Mouse (Mus musculus): ENCODE results near the gene Med23.

The Med23 gene

GRCm38 (mm10) chr10:24873624-24874023 lies 3.8 kb downstream of the Med23 start:
- peak in 1 of 2 experiments; percentile 33 for DNase-seq (ENCODE audit: low spot score in 2 of 2)

GRCm38 (mm10) chr10:24886008-24886407 lies 16.2 kb downstream of the Med23 start:
- DNase-seq (ENCODE audit: low spot score in 2 of 2): peak in 1 of 2 experiments; percentile 41

- no peak for DNase-seq (ENCODE audit: low spot score in 2 of 2)
Measured at GRCm38 (mm10) chr10:24888343-24888742, 18.6 kb downstream of the Med23 start.

- peak; percentile 20 to 61 for DNase-seq (ENCODE audit: low spot score in 2 of 2)
Measured at GRCm38 (mm10) chr10:24895927-24896326, 26.1 kb downstream of the Med23 start.

GRCm38 (mm10) chr10:24905627-24906026 lies 35.8 kb downstream of the Med23 start:
- DNase-seq (ENCODE audit: low spot score in 2 of 2): no peak

GRCm38 (mm10) chr10:24911199-24911598 lies 41.4 kb downstream of the Med23 start:
- no peak for DNase-seq (ENCODE audit: low spot score in 2 of 2)

GRCm38 (mm10) chr10:24912576-24912975 lies 42.8 kb downstream of the Med23 start:
- no peak for DNase-seq (ENCODE audit: low spot score in 2 of 2)

GRCm38 (mm10) chr10:24915486-24915885 lies 45.7 kb downstream of the Med23 start:
- DNase-seq (ENCODE audit: low spot score in 2 of 2): no peak

- no peak for DNase-seq (ENCODE audit: low spot score in 2 of 2)
Measured at GRCm38 (mm10) chr10:24922977-24923376, 53.2 kb downstream of the Med23 start.

- DNase-seq (ENCODE audit: low spot score in 2 of 2): no peak
Measured at GRCm38 (mm10) chr10:24924296-24924695, 54.5 kb downstream of the Med23 start.

GRCm38 (mm10) chr10:24926380-24926779 lies 56.6 kb downstream of the Med23 start:
- DNase-seq (ENCODE audit: low spot score in 2 of 2): no peak

GRCm38 (mm10) chr10:24926962-24927720 lies 57.4 kb downstream of the Med23 start, which contains the start of gene Arg1:
Gene Arg1 (minus strand): TSS chr10:24927484.
- DNase-seq (ENCODE audit: low spot score in 2 of 2): no peak

GRCm38 (mm10) chr10:24928072-24928471 lies 58.3 kb downstream of the Med23 start:
- peak in 1 of 2 experiments; percentile 26 for DNase-seq (ENCODE audit: low spot score in 2 of 2)

- no peak for DNase-seq (ENCODE audit: low spot score in 2 of 2)
Measured at GRCm38 (mm10) chr10:24930143-24930542, 60.4 kb downstream of the Med23 start.

- no peak for DNase-seq (ENCODE audit: low spot score in 2 of 2)
Measured at GRCm38 (mm10) chr10:24947871-24948270, 78.1 kb downstream of the Med23 start.

- no peak for DNase-seq (ENCODE audit: low spot score in 2 of 2)
Measured at GRCm38 (mm10) chr10:24948278-24948677, 78.5 kb downstream of the Med23 start.

- no peak for DNase-seq (ENCODE audit: low spot score in 2 of 2)
Measured at GRCm38 (mm10) chr10:24950223-24950622, 80.4 kb downstream of the Med23 start.

GRCm38 (mm10) chr10:24951575-24951974 lies 81.8 kb downstream of the Med23 start:
- no peak for DNase-seq (ENCODE audit: low spot score in 2 of 2)

- DNase-seq (ENCODE audit: low spot score in 2 of 2): no peak
Measured at GRCm38 (mm10) chr10:24952549-24952948, 82.8 kb downstream of the Med23 start.

- no peak for DNase-seq (ENCODE audit: low spot score in 2 of 2)
Measured at GRCm38 (mm10) chr10:24953876-24954275, 84.1 kb downstream of the Med23 start.

- DNase-seq (ENCODE audit: low spot score in 2 of 2): no peak
Measured at GRCm38 (mm10) chr10:24958280-24959042, 88.7 kb downstream of the Med23 start.

- DNase-seq (ENCODE audit: low spot score in 2 of 2): no peak
Measured at GRCm38 (mm10) chr10:24959043-24959916, 89.5 kb downstream of the Med23 start.
